Mouse (Mus musculus) embryonic fibroblast, embryonic 13.5 days (primary cell): ENCODE results near the gene Gm10309. TPM values are rescaled to one million over a fixed set of nuclear protein-coding genes. Genes with fewer than 3 reads are reported as not detected.

Source experiments
- H3K27ac ChIP-seq: 2 replicates; pipeline ENCODE4 v1.5.1; 2012; ENCODE audit warnings: low read length, control low read depth, inconsistent platforms; ENCODE audit not compliant: insufficient read depth
- H3K4me1 ChIP-seq: 2 replicates; pipeline ENCODE4 v1.6.1; 2011; ENCODE audit warnings: low read length; ENCODE audit not compliant: control insufficient read depth, insufficient read depth
- H3K4me3 ChIP-seq: 2 replicates; pipeline ENCODE4 v1.5.1; 2011; ENCODE audit warnings: mild to moderate bottlenecking, control low read depth, low read length; ENCODE audit not compliant: insufficient read depth
- CTCF ChIP-seq: IDR thresholded peaks from 2 replicates; pipeline ENCODE4 v1.5.1; 2011; ENCODE audit warnings: mild to moderate bottlenecking, control low read depth, low read length, moderate library complexity, borderline replicate concordance; ENCODE audit not compliant: insufficient read depth
- POLR2A ChIP-seq: IDR thresholded peaks from 2 replicates; pipeline ENCODE4 v1.6.1; 2011; ENCODE audit warnings: low read depth, mild to moderate bottlenecking, control low read depth, low read length, moderate library complexity
- polyA plus RNA-seq: library from polyadenylated mRNA; stranded (reverse); fragments of >200 nt; gene quantifications from 2 replicates; pipeline ENCODE4 v1.2.4, GENCODE M21; 2011; ENCODE audit warnings: low read depth; ENCODE audit not compliant: missing spikeins, insufficient read length

Gene Gm10309
- polyA plus RNA-seq, 1 experiment, result not detected

- Histone ChIP-seq H3K27ac (no peak overlapping the region), H3K4me3 (no peak overlapping the region), H3K4me1 (no peaks in the 10 kb centered on the region)
- no peak for TF ChIP-seq CTCF
- no peak for TF ChIP-seq POLR2A
Measured at GRCm38 (mm10) chr17:86518604-86519003, 13.6 kb upstream of the Gm10309 start.

- H3K27ac ChIP-seq, result no peak overlapping the region
- H3K4me3 ChIP-seq, result no peak overlapping the region
- TF ChIP-seq POLR2A, result no peak
- TF ChIP-seq CTCF, result no peak
- H3K4me1 ChIP-seq, result no peaks in the 10 kb centered on the region
Measured at GRCm38 (mm10) chr17:86516630-86517029, 11.6 kb upstream of the Gm10309 start.

DNA sequence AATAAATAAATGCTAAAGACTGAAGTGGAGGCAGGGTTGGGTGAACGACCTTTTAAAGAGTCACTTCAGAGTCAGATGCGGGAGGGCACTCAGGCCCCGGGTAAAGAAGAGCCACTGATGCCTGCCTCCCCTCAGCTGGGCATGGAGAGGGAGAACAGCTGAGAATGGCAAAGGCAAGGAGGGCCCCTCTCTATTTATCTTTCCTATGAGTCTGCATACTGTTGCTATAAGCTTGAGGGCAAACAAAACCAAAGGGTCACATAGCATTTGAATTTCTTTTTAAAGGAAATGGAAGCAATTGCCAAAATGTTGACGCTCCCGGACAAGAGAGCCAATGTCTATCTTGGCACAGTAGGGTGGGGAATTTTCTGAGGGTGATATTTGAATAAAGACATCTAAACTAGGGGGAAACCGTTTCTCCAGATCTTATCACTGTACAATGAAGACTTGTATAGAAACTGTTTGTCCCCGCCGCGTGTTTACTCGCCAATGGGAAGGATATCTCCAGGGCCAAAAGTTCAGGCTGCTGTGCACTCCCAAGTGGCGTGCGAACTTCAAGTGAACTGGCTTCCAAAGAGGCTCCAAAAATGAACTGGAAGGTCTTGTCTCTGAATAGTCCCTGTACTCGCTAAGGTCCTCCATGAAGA, 10.1 kb upstream of the Gm10309 start:
- 0 out of 2 replicates have a peak, but pooled peaks cover 2% of the 10 kb centered on the region for H3K4me1 ChIP-seq
- H3K4me3 ChIP-seq, result no peak overlapping the region
- TF ChIP-seq POLR2A, result no peak
- TF ChIP-seq CTCF, result no peak
- no peak overlapping the region for H3K27ac ChIP-seq

DNA sequence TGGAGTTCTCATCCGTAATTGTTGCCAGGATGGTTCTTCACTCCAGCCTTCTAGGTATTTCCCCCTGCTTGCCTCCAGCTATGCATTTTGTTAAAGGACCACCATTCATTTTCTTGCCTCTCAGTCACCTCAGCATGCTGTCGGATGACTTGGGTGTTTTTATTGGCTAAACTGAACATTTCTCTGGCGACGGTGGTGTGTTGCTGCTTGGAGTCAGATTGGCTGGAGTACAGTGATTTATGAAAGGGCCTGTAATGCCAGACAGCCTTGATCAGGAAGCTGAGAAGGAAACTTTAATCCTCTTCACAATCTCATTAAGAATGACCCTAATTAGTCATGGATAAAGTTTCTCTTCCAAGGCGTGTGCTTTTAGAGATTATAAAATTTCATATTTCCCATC, 4.8 kb upstream of the Gm10309 start:
- TF ChIP-seq POLR2A (no peak), CTCF (no peak)
- Histone ChIP-seq H3K4me3 (no peak overlapping the region), H3K27ac (no peak overlapping the region), H3K4me1 (0 out of 2 replicates have a peak, but pooled peaks cover 2% of the 10 kb centered on the region)

- no peak for TF ChIP-seq CTCF
- no peak for TF ChIP-seq POLR2A
- H3K4me3 ChIP-seq, result no peak overlapping the region
- no peak overlapping the region for H3K27ac ChIP-seq
- 0 out of 2 replicates have a peak, but pooled peaks cover 2% of the 10 kb centered on the region for H3K4me1 ChIP-seq
Measured at GRCm38 (mm10) chr17:86508212-86508490, 3.1 kb upstream of the Gm10309 start.

DNA sequence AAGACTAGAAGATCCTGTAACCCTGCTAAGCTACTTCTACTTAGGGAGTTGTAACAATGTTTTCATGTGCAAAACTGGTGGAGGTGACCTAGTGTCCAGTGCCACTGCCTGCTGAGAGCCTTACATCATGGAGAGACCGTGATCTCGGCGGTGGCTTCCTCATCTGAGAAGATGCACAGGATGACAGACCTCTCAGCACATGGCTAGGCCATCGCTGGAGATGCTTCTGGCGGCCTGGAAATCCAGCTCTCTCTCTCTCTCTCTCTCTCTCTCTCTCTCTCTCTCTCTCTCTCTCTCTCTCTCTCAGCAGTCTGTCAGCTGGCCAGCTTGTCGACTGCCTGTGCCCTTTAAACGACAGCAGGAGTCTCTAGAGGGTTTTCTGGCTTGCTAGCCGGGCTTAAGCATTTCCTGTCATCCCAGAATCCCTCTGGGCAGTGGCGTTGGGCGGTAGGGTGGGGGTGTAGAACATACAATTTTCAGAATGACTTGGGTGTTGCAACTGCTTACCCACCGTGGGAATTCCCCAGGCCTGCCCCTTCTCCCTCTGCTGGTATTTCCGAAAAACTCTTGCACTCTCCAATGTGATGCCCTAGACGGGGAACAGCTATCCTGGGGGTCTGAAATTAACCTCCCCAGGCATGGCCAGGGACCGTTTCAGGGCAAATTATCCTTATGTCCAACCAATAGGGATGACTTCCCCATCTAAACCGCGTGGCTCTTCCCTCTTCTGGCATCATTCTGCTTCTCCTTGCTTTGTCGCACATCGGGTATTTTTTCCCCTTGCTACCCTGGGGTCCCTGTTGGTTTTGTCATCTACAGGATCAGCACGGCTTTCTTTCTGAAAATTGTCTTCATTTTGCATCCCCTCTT, 2.5 kb upstream of the Gm10309 start:
- Histone ChIP-seq H3K4me3 (no peak overlapping the region), H3K4me1 (0 out of 2 replicates have a peak, but pooled peaks cover 2% of the 10 kb centered on the region), H3K27ac (no peak overlapping the region)
- TF ChIP-seq POLR2A (no peak), CTCF (no peak)

GRCm38 (mm10) chr17:86506881-86507280, 1.8 kb upstream of the Gm10309 start:
- Histone ChIP-seq H3K4me3 (no peak overlapping the region), H3K27ac (no peak overlapping the region), H3K4me1 (0 out of 2 replicates have a peak, but pooled peaks cover 2% of the 10 kb centered on the region)
- TF ChIP-seq CTCF, result no peak
- TF ChIP-seq POLR2A, result no peak

DNA sequence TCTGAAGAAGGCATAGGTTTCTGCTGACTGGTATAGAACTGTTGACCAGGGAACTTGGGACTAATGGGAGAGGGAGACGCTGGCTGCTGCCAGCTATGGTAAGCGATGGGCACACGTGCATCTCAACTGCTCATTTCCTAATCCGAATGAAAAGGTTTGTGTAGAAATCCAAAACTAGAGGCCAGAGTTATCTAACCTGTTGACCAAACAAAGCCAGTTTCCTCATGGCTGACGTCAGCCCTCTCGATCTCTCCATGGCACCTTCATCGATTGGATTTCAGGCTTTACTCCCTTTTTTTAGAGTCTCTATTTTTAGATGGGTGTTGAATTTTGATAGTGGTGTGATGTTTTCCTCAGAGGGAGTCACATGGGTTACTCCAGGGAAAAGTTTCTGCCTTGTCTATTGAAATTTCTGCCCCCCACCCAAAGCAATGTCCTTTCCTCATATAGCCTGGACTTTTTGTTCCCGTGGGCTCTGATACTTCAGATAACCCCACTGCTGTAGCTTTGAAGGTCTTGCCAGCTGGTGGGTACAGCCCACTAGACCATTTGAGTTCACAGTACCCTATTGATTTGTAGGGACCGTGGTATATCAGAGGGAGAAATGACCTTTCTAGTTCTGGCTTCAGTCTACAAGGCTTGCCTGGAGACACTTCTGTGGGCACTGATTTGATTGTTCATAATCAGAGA, 1.7 kb downstream of the Gm10309 start:
- no peaks in the 10 kb centered on the region for H3K4me1 ChIP-seq
- TF ChIP-seq CTCF (no peak), POLR2A (no peak)
- H3K27ac ChIP-seq, result no peak overlapping the region
- H3K4me3 ChIP-seq, result no peak overlapping the region

- TF ChIP-seq POLR2A (no peak), CTCF (no peak)
- H3K27ac ChIP-seq, result no peak overlapping the region
- H3K4me3 ChIP-seq, result no peak overlapping the region
- no peaks in the 10 kb centered on the region for H3K4me1 ChIP-seq
Measured at GRCm38 (mm10) chr17:86501393-86501792, 3.6 kb downstream of the Gm10309 start.

DNA sequence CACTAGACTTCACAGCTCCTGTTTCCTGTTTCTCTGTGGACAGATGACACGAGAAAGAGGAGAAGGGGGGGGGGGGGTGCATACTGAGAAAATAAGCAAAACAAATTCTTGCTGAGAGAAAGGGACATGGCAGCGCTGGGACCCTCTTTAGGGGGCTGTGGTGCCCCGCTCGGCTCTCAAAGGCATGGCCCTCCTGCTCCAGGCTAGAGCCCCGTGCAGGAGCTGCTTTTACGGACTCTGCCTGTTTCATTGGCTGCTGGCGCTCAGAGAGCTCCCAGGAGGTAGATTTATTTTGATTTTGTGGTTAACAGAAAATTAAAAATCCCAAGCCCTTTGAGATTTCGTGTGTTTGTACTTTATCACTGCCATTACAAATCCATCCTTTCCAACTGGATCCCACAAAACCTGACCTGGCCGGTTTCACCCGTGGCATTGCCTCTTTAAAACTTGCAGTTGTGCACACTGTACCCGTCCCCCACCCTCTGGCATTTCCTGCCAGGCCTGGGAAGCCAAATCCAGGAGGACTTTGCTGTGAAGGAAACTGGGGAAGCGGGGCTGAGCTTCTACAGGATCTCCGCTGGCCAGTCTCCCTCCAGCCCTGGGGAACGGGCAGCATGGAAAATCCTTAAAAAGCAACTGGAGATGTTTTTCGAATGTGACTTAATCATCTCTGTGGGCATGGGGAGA, 5.5 kb downstream of the Gm10309 start:
- Histone ChIP-seq H3K27ac (peak overlapping the region; percentile 42; the same call in 1 of the 2 replicates), H3K4me1 (no peaks in the 10 kb centered on the region), H3K4me3 (no peak overlapping the region)
- no peak for TF ChIP-seq CTCF
- no peak for TF ChIP-seq POLR2A
